Mouse (Mus musculus) testis, adult 2 months (tissue): ENCODE measurements around the gene Zfp365.

Experiments used
- CTCF ChIP-seq: fragments of 200-500 bp; IDR thresholded peaks from 2 replicates; pipeline ENCODE4 v1.5.1; 2012; ENCODE audit warnings: low read depth, mild to moderate bottlenecking, inconsistent platforms, low read length, moderate library complexity; ENCODE audit not compliant: control insufficient read depth, insufficient read depth, insufficient replicate concordance
- POLR2A ChIP-seq: fragments of 200-500 bp; IDR thresholded peaks from 2 replicates; pipeline ENCODE4 v1.6.1; 2012; ENCODE audit warnings: low read depth, mild to moderate bottlenecking, inconsistent platforms, low read length, moderate library complexity; ENCODE audit not compliant: control insufficient read depth

GRCm38 (mm10) chr10:67897281-67897680 is 15.2 kb downstream of the Zfp365 start:
- TF ChIP-seq CTCF (no peak), POLR2A (no peak)
